Mouse (Mus musculus) stomach, postnatal 0 days (tissue): ENCODE measurements around the gene Pm20d1.

ENCODE experiments used
- CTCF ChIP-seq: IDR thresholded peaks from 2 replicates; pipeline ENCODE4 v1.5.1; 2016; ENCODE audit warnings: antibody characterized with exemption, low read depth, mild to moderate bottlenecking, moderate library complexity
- EP300 ChIP-seq: optimal IDR thresholded peaks from 2 replicates; pipeline ENCODE3; 2016; ENCODE audit warnings: antibody characterized with exemption

- TF ChIP-seq CTCF = no peak
- TF ChIP-seq EP300 = no peak
Observed at GRCm38 (mm10) chr1:131822292-131822691, 25.1 kb downstream of the Pm20d1 start.
